Mouse (Mus musculus): ENCODE results near the gene Dynlt1f.
"Not testable (repeated sequence)": the region's sequence is repeated elsewhere in the genome, so short reads cannot be mapped to it uniquely, and the experiment has no call there.

The Dynlt1f gene

GRCm38 (mm10) chr17:6655567-6656281 is at the start of gene Dynlt1f:
Gene Dynlt1f (minus strand): TSS chr17:6655900.
- peak; percentile 78 for DNase-seq

- DNase-seq: not testable (repeated sequence)
Observed at GRCm38 (mm10) chr17:6703381-6704270, 47.9 kb upstream of the Dynlt1f start.

DNA sequence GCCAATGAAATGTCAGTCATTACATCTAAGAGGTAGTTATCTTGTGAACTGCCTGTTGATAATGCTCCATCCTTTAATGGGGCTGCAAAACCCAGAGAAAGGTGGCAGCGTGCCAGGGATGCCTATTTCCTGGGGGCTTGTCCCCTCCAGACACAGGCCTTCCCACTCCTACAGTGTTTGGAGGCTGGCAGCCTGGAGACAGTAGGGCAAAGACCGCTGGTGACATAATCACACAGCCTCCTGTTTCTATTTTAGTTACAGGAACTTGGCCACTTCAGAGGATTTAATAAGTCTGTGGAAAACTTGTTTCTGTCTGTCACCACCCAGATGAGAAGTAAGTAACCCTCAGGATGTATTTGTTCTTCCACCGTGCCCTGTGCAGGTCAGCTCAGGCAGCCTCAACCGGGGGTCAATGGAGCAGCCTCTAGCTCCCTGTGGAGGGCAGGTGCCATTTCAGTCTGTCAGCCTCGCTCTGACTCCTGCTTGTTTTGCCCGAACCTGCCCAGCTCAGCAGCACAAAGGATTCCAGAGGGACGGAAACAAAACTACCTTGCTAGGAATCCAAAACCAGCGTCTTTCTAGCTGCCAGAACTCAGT is 47.0 kb upstream of the Dynlt1f start:
- not testable (repeated sequence) for DNase-seq

DNA sequence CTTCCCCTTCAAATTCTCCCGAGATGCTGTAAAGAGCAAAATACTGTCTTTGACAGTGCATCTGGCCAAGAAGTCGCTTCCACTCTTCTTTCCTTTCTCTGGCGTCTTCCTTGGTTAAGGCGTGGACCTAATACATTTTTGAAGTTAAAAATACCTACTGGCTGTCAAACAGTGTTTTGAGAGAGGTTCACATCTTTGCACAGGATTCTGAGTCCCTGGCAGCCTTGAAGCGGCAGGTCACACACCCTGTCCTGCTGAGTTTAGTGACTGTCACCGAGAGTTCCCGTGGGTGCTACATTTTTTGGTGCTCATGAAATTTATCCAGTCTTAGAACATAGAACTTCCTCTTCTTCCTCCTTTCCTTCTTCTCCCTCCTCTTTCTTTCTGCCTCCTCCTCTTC is 44.4 kb upstream of the Dynlt1f start:
- not testable (repeated sequence) for DNase-seq

DNA sequence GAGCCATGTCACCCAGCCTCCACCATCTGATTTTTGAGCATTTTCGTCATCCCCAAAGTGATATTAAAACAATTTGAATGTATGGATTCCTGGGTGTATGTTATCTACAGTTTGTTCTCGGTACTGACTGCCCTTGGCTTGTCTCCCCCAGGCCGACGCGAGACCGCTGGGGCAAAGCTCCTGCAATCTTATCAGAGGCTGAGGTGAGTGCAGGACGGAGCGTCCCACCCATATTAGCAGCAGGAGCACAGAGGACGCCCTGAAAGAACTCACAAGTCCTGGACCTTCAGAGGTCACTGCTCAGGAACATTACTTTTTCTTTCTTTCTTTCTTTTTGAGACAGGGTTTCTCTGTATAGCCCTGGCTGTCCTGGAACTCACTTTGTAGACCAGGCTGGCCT is 43.8 kb upstream of the Dynlt1f start:
- DNase-seq: not testable (repeated sequence)

DNA sequence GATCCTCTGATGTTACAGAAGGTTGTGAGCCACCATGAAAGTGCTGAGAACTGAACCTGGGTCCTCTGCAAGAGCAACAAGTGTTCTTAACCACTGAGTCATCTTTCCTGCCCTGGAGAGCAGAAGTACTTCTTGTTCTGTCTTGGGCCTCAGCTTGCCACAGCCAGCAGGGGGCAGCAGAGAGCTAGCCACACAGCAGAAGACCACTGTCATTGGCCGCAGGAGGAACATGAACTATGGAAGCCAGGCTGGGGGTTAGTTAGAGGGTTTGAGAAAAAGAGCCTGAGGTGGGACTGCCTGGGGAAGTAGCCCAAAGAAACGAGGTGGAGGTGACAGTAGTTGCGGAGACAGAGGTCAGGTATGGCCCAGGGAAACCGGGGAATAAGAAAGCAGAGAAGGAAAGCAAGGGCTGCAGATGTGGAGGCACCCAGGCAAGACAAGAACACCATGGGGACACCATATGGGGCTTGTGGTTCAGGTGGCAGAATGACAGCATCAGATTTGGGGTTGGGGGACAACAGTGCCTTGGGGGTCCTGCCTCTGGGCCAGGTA is 41.6 kb upstream of the Dynlt1f start:
- DNase-seq: peak; percentile 68

DNA sequence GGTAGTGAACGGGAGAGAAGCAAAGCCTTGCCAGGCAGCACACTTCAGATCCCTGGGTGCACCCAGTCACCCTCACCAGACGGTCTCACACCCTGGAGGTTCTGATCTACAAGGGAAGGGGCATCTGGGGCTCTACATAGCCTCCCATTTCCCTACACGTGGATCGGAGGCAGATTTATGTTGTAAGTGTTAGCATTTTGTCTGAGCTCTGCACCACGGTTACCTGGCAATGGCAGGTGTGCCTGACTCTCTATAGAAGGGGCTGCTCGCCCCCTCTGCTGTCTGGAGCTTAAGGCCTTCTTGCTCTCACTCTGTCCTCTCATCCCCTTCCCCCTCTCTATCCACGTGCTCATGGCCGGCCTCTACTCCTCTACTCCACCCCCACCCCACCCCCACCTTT is 40.8 kb upstream of the Dynlt1f start:
- DNase-seq: not testable (repeated sequence)

- not testable (repeated sequence) for DNase-seq
Observed at GRCm38 (mm10) chr17:6695712-6696111, 40.0 kb upstream of the Dynlt1f start.

DNA sequence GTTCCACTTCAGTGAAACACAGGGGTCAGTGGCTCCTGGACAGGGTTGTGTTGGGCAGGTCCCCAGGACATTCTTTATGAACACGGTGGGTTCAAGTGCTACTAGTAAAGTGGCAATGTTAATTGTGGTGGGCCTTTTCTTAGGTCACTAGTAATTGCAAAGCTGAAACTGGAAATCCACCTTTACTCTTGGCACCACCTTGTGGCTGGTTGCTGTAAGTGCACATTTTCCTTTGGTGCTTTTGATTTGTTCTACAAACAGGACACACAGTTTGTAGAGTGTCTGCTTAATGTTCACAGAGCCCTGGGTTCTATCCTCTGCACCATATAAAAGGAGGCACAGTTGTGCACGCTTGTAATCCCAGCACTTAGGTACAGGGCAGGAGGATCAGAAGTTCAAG is 35.9 kb upstream of the Dynlt1f start:
- peak; percentile 88 for DNase-seq

- DNase-seq: not testable (repeated sequence)
Observed at GRCm38 (mm10) chr17:6689344-6689743, 33.6 kb upstream of the Dynlt1f start.

GRCm38 (mm10) chr17:6686299-6686971 is 30.7 kb upstream of the Dynlt1f start:
- DNase-seq: not testable (repeated sequence)

DNA sequence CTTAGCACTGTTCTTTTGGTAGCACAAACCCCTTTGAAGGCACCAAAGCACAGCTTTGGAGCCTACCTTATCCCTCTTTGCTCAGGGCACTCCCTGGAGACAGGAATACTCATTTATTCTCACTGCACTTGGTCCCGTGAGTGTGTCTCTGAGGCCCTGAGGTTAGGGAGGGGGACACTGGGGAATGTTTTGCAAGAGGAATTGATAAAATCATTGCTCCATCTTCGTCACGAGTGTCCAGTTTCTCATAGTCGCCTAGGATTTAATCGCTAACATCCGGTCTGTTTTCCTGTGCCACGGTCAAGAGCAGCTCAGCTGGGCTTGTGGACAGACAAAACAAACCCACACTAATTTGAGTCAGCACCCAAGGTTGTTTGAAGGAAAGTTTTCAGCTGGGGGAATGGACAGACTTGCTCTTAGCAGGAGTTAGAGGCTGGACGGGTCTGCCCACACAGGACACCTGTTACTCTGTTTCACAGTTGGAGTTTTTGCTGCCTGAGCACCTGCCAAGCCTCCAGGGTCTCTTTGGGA is 29.7 kb upstream of the Dynlt1f start:
- not testable (repeated sequence) for DNase-seq

GRCm38 (mm10) chr17:6684464-6685287 is 29.0 kb upstream of the Dynlt1f start:
- DNase-seq: not testable (repeated sequence)

GRCm38 (mm10) chr17:6683702-6684101 is 28.0 kb upstream of the Dynlt1f start:
- not testable (repeated sequence) for DNase-seq

GRCm38 (mm10) chr17:6681721-6682120 is 26.0 kb upstream of the Dynlt1f start:
- not testable (repeated sequence) for DNase-seq

DNA sequence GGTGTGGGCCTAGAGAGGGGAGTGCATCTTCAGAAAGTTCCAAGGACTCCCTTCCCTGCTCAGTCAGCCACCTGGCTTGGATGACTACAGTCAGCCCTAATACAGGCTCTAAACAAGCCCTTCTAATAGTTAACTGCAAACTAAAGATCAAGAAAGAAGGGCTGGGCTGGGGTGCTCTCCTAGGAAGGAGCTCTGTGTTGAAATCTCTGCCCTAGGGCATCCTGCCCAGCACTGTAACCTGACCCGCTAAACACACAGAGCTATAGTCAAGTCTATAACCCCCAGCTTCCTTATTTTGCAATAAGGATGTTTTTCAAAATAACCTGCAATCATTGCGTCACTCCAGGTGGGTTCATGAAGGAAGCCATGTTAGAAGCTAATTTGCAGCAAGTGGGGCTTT is 22.4 kb upstream of the Dynlt1f start:
- not testable (repeated sequence) for DNase-seq

DNA sequence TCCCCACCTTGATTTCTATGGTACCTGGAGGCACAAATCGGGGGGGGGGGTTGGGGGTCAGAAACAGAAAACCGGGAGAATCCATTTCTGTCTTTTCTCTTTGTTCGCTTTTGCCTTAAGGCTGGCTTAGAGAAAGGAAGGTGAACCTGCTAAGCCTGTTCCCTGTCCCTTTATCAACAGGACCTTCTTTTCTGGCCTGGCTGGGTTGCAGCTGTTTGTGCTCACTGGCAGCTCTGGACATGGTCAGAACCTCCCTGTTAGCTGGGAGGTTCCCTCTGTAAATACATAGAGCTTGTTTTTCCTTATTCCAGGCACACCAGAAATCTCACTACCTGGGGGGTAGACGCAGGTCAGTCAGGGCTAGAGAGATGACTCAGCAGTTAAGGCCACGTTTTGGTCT is 18.6 kb upstream of the Dynlt1f start:
- DNase-seq: not testable (repeated sequence)

DNA sequence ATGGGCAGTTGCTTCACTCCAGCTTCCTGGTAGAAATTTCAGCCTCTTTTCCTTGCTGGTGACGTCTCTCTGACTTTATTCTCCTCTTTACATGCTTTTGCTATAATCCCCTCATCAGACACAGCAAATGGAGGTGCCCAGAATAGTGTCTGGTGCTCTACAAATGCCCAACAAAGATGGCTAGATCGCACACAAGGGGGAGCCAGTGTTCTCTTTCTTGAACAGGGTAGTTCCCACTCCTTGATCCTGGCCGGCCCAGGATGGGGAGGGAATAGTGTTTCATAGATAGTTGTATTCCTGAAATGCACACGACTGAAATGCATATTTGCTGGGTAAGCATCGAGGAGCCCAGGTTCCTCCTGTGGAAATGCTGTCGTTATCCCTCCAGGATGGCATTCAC is 12.8 kb upstream of the Dynlt1f start:
- DNase-seq: not testable (repeated sequence)

GRCm38 (mm10) chr17:6665389-6665788 is 9.7 kb upstream of the Dynlt1f start:
- not testable (repeated sequence) for DNase-seq

GRCm38 (mm10) chr17:6662840-6663239 is 7.1 kb upstream of the Dynlt1f start:
- DNase-seq: not testable (repeated sequence)

All from kidney, adult 18-20 months (tissue).